Mouse (Mus musculus): ENCODE measurements around the gene Wdsub1.
"Not testable (repeated sequence)": the region's sequence is repeated elsewhere in the genome, so short reads cannot be mapped to it uniquely, and the experiment has no call there.

Gene Wdsub1

GRCm38 (mm10) chr2:59881831-59882741 is at the start of gene Wdsub1:
Gene Wdsub1, minus strand, starts transcription at chr2:59882591.
- DNase-seq (ENCODE audit: extremely low spot score, low spot score): peak; percentile 92

GRCm38 (mm10) chr2:59913610-59914009 is 31.2 kb upstream of the Wdsub1 start:
- DNase-seq (ENCODE audit: extremely low spot score, low spot score): no peak

DNA sequence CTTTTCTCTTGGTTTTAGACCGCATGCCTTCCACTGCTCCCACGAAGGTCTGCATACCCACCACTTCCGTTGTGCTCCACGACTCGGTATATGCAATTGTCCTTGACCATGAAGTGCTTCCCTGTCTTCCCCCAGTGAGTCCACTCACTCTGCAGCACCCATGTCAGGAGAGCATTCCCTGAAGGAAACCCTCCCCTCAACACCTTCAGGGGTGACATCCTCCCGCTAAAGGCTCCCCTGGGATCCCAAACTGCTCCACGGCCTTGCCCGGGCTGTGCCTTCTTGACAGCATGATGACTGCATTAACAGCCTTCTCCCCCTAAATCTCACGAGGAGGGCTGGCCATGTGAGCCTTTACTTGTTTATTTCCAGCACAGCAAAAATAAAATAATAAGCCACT is 25.7 kb upstream of the Wdsub1 start:
- DNase-seq (ENCODE audit: extremely low spot score, low spot score): no peak

- no peak for DNase-seq (ENCODE audit: extremely low spot score, low spot score)
Observed at GRCm38 (mm10) chr2:59904007-59904406, 21.6 kb upstream of the Wdsub1 start.

GRCm38 (mm10) chr2:59898666-59899065 is 16.3 kb upstream of the Wdsub1 start:
- no peak for DNase-seq (ENCODE audit: extremely low spot score, low spot score)

GRCm38 (mm10) chr2:59898105-59898504 is 15.7 kb upstream of the Wdsub1 start:
- no peak for DNase-seq (ENCODE audit: extremely low spot score, low spot score)

DNA sequence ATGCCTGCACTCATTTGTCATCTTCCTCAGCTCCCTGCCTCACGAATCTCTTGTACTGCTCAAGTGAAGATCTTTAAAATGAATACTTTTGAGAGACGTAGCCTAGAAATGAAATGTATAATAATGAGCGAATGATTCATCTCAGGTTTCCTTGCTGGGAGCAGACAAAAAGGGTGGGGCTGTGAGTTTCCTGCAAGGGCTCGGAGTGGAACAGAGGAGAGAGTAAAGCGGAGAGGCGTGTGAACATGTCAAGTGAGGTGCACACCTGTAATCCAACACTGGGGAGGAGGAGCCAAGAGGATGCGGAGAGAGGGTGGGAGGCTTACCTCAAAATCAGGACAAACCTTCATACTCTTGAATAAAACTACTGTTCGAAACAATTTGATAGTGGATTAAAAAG is 14.4 kb upstream of the Wdsub1 start:
- DNase-seq (ENCODE audit: extremely low spot score, low spot score): no peak

DNA sequence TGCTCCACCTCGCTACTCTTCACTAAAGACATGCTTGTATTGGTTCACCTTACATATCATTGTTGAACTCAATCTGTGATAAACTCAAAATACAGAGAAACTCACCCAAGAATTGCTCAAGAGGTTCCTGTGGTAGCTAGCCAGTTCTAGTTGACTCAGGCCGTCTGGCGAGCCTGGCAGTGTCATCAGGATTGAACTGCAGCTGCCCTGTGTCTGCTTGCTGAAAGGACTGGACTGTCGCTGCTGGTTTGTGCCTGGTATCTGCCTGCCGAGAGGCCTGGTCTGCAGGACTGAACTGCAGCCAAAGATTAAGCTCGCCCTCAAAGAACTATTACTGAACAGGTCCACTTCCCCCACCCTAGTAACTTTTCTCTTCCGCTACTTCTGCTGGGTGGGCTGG is 14.0 kb upstream of the Wdsub1 start:
- no peak for DNase-seq (ENCODE audit: extremely low spot score, low spot score)

GRCm38 (mm10) chr2:59889699-59890098 is 7.3 kb upstream of the Wdsub1 start:
- no peak for DNase-seq (ENCODE audit: extremely low spot score, low spot score)

DNA sequence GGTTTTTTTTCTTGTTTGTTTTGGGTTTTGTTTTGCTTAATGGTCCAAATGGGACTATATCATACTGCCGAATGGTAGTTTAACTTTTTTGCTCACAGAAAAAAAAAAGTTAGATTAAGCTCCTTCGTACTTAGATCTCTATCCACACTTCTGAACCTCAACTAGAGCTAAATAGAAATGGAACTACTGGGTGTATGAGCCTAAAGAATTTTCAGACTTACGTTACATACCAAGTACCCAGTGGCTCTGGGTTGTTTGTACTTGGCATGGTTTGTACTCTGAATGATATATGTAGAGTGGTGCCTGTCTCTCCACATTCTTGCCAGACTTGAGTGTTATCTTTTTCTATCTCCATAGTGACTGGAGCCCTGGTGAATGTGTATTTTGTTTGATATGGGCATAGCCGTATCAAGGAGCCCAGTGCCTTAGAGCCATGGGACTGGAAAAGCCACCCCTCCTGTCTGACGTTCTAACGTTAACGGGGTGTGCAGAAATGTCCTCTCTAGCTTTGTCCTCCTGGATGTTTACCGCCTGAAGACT is 421 bp upstream of the Wdsub1 start:
- DNase-seq (ENCODE audit: extremely low spot score, low spot score): no peak

DNA sequence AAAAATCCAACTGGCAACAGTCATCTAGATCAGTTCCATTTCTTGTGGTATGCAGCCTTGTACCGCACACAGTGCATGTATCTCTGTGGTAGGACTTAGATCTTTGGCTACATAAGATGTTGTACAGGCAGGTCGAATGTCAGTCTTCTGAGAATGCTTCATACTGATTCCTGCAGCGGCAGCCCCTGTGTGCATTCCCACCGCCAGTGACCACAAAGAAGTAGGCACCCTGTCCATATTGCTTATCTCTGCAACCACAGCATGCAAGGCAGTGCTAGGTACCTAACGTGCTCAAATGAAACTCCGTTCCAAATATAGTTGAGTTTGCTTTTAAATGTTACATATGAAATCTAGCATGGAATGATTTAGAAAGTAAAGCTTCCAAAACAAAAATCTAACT is 987 bp downstream of the Wdsub1 start:
- no peak for DNase-seq (ENCODE audit: extremely low spot score, low spot score)

DNA sequence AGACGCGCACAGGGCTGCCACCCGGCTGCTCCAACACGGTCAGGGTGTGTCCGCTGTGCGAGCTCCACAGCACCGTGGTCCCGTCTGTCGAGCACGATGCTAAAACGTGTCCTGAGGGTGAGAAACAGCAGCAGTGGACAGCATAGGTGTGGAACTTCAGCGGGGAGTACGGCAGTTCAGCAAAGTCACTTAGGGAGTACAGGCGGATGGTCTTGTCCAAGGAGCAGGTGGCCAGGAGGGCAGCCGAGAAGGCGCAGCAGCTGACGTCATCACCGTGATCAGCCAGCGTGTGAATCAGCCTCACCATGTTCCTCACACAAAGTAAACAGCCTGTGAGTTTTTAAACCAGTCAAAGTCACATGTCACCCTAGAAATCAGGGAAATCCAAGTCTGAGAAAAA is 4.2 kb downstream of the Wdsub1 start:
- DNase-seq (ENCODE audit: extremely low spot score, low spot score): no peak

DNA sequence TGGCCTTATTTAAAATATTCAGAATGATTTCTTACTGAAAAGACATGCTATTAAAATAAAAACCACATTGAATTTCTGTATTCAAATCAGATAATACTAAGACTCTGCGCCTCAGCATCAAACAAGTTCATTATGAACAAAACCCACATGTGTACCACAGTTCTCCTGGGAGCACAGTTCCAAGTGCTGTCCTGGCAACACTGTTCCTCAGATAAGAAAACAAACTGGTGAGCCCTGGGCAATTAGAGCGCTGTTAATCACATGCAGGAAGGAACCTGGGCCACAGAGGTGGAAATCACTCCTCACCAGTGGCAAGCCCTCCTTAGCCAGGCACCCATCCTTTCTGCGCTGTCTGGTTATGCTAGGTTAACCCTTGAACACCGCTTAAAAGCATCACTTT is 5.1 kb downstream of the Wdsub1 start:
- DNase-seq (ENCODE audit: extremely low spot score, low spot score): no peak

DNA sequence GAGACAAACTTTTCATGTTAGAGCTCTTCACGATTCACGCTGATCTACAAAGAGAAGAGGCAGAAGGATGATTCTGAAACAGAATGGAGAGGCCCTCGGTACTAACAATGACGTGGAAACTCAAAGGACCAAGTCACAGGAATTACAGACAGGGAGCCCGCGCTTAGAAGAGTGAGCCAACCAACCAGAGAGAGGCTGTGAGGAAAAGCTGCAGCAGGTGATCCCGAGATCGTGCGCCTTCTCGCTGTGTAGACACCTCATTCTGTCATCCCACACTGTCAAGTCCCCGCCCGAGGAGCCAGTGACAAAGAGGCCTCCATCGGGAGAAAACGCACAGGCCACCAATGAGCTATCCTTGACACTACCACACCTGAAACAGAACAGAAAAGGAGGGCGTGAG is 5.9 kb downstream of the Wdsub1 start:
- no peak for DNase-seq (ENCODE audit: extremely low spot score, low spot score)

- DNase-seq (ENCODE audit: extremely low spot score, low spot score): no peak
Observed at GRCm38 (mm10) chr2:59870526-59870925, 11.9 kb downstream of the Wdsub1 start.

DNA sequence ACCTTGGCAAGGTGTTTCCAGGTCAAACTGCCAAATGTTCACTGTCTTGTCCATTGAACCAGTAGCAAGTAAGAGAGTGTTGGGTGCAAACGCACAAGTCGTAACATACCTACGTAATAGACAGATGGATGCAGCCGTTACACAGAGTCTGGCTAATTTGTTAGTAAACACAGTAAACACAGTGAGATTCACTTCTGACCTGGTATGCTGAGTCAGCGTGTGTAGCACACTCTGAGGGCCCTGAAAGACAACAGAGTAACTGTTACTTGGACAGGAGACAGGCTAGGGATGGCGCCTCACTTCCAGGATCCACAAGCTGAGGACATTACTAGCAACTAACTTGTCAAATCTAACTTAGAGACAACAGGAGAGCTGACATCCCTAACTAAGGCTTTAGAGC is 19.8 kb downstream of the Wdsub1 start:
- no peak for DNase-seq (ENCODE audit: extremely low spot score, low spot score)

- no peak for DNase-seq (ENCODE audit: extremely low spot score, low spot score)
Observed at GRCm38 (mm10) chr2:59854363-59854762, 28.0 kb downstream of the Wdsub1 start.

DNA sequence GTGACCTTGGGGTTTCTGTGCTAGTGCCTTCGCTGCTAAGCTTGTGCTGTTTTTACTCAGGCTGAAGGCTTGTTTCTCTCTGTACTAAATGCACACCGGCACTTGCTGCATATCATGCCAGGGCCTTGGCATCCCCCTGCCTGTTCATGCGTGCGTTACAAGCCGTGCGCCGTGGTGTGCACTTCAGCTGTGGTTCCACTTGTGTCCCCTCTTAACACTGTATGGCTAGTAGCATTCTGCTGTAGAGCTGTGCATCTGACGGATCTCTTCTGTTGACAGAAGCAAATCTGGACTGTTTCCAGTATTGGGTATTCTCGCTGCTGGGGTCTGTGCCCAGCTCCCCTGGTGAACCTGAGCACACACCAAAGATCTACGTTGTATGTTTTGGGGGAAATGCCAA is 28.8 kb downstream of the Wdsub1 start:
- no peak for DNase-seq (ENCODE audit: extremely low spot score, low spot score)

DNA sequence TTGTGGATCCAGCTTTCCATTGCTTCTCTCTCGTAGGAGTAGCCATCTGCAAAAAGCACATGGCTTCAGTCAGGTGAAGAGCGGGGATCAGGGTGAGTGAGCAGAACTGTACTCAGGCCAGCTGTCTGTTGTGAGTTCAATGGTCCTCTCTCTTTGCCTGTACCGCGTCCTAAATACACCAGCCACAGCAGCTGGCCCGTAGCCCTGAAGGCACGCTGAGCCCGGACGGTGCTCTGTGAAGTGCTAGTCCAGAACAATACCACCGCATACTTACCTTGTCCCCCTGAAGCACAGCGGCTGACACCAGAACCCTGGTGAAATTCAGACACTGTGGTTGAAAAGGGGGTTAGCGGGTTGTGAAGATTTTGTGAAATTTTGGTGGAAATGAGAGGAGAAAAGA is 29.5 kb downstream of the Wdsub1 start:
- no peak for DNase-seq (ENCODE audit: extremely low spot score, low spot score)

- not testable (repeated sequence) for DNase-seq (ENCODE audit: extremely low spot score, low spot score)
Observed at GRCm38 (mm10) chr2:59851885-59852284, 30.5 kb downstream of the Wdsub1 start.

DNA sequence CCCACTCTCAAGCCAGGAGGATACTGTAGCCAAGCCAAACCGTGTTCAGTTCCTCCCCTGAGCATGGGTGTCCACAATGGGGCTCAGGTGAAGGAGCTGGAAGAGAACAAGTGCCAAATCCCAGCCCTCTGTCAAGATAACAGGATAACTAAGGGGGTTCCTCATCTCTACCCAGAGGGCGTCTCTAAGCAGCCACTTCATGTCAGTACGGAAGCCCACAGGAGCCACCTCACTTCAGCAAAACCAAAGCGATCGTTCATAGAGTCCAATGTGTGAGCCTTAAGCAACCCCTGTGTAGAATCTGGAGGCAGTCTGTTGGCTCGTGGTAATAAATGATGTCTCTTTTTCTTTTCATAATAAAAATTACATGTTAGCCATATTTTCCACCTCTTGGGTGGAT is 38.5 kb downstream of the Wdsub1 start:
- no peak for DNase-seq (ENCODE audit: extremely low spot score, low spot score)

DNA sequence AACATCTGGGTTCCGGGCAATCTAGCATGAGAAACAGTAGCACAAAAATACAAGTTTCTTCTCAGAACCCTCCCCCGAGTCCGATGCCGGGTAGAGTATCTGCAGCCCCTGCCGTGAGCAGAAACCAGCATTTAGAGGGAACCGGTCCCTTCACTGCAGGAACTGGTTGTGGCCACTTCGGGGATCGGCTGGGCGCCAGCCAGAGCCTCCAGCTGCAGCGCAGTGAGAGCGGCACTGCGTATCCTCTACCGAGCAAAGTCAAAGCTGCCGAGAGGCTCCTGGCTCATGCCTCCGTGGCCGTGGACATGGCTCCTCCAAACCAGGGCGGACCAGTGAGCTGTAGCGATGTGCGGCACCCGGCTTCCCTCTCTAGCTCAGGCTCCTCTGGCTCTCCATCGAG is 39.2 kb downstream of the Wdsub1 start:
- no peak for DNase-seq (ENCODE audit: extremely low spot score, low spot score)

- no peak for DNase-seq (ENCODE audit: extremely low spot score, low spot score)
Observed at GRCm38 (mm10) chr2:59842556-59843008, 39.8 kb downstream of the Wdsub1 start.
